Mouse (Mus musculus) ES-Bruce4 (cell line): Measurements from ENCODE around the gene Gm42669. TPM values are rescaled to one million over a fixed set of nuclear protein-coding genes. Genes with fewer than 3 reads are reported as not detected.
A peak's percentile ranks its signal among the peaks of the same experiment; 100 is the strongest.

Source experiments
- H3K27ac ChIP-seq: 2 replicates; pipeline ENCODE4 v1.5.1; 2012; ENCODE audit warnings: low read length, inconsistent platforms; ENCODE audit not compliant: insufficient read depth
- H3K27me3 ChIP-seq: 2 replicates; pipeline ENCODE4 v1.6.1; 2012; ENCODE audit warnings: mild to moderate bottlenecking, low read length, inconsistent platforms; ENCODE audit not compliant: control insufficient read depth, poor library complexity, insufficient read depth, severe bottlenecking
- H3K36me3 ChIP-seq: 2 replicates; pipeline ENCODE4 v1.6.1; 2012; ENCODE audit warnings: inconsistent platforms, mild to moderate bottlenecking, low read length, moderate library complexity; ENCODE audit not compliant: control insufficient read depth, poor library complexity, insufficient read depth, severe bottlenecking
- H3K4me1 ChIP-seq: one replicate; pipeline ENCODE4 v1.8.1; 2011; ENCODE audit warnings: low read length; ENCODE audit not compliant: control insufficient read depth, insufficient read depth
- H3K4me3 ChIP-seq: 2 replicates; pipeline ENCODE4 v1.5.1; 2011; ENCODE audit warnings: low read depth, mild to moderate bottlenecking, low read length
- H3K9ac ChIP-seq: 2 replicates; pipeline ENCODE4 v1.6.1; 2012; ENCODE audit warnings: low read depth, mild to moderate bottlenecking, inconsistent platforms; ENCODE audit not compliant: poor library complexity, severe bottlenecking
- H3K9me3 ChIP-seq: replicated peaks from 2 replicates; pipeline ENCODE4 v1.6.1; 2012; ENCODE audit warnings: mild to moderate bottlenecking, low read length, inconsistent platforms; ENCODE audit not compliant: control insufficient read depth, poor library complexity, insufficient read depth, severe bottlenecking
- CTCF ChIP-seq: IDR thresholded peaks from one replicate; pipeline ENCODE4 v1.8.1; 2011; ENCODE audit warnings: low read depth, low read length
- EP300 ChIP-seq: IDR thresholded peaks from 2 replicates; pipeline ENCODE4 v1.6.1; 2011; ENCODE audit warnings: low read depth, low read length; ENCODE audit not compliant: insufficient read depth
- POLR2A ChIP-seq: IDR thresholded peaks from one replicate; pipeline ENCODE4 v1.8.1; 2011; ENCODE audit warnings: low read length; ENCODE audit not compliant: insufficient read depth
- polyA plus RNA-seq: library from polyadenylated mRNA; stranded (reverse); fragments of >200 nt; gene quantifications from 2 replicates; pipeline ENCODE4 v1.2.4, GENCODE M21; 2011; ENCODE audit warnings: low read depth; ENCODE audit not compliant: missing spikeins, insufficient read depth, insufficient read length

The Gm42669 gene
- polyA plus RNA-seq, 1 experiment: not detected

DNA sequence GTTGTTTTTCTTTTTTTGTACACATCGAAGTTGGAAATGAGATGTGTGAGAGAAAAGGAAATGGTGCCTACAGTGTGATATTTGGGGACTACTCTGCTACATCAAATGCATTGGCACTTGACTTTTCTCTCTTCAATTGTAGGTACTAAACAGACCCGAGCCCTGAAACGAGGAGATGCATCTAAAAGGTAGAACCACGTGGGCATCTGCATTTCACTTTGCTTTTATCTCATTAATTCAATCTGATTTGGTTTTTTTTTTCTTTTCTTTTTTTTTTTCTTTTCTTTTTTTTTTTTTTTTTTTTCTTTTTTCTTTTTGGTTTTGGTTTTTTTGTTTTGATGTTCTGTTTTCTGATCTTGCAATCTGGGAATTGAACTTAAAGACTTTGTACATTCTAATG, 91.0 kb downstream of the Gm42669 start:
- H3K36me3 ChIP-seq: peaks cover 18% of the 10 kb centered on the region; the same call in 1 of the 2 replicates
- H3K4me1 ChIP-seq: peaks cover 2% of the 10 kb centered on the region
- TF ChIP-seq CTCF (no peak), EP300 (no peak), POLR2A (no peak)
- peak overlapping the region; percentile 83 for H3K9ac ChIP-seq
- H3K4me3 ChIP-seq: no peak overlapping the region
- no peaks in the 10 kb centered on the region for H3K27me3 ChIP-seq
- no peaks in the 10 kb centered on the region for H3K9me3 ChIP-seq
- H3K27ac ChIP-seq: no peak overlapping the region

GRCm38 (mm10) chr5:107611224-107611623, 103.8 kb downstream of the Gm42669 start:
- no peak overlapping the region for H3K4me3 ChIP-seq
- no peak overlapping the region for H3K27ac ChIP-seq
- no peaks in the 10 kb centered on the region for H3K4me1 ChIP-seq
- no peaks in the 10 kb centered on the region for H3K9me3 ChIP-seq
- H3K36me3 ChIP-seq: peaks cover 16% of the 10 kb centered on the region
- H3K9ac ChIP-seq: no peak overlapping the region
- H3K27me3 ChIP-seq: no peaks in the 10 kb centered on the region
- TF ChIP-seq POLR2A (no peak), EP300 (no peak), CTCF (peak; percentile 23)

DNA sequence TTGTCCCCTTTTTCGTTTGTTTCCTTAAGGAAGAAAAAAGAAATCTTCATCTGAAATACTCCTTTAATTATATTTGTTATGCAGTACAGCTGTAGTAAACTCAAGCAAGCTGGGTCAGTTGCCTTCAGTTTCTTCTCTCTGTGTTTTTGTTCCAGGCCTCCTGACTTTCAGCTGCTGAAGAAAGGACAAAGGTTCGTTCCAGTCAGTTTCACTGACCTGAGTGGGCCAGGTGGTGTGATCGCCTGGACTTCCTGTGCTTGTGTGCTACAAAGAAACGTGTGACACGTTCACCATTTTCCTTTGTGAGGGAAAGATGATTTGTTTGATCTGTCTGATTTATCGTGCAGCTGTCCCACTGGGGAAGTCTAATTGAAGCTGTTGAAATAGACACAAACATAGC, 110.6 kb downstream of the Gm42669 start:
- Histone ChIP-seq H3K27ac (no peak overlapping the region), H3K36me3 (peaks cover 29% of the 10 kb centered on the region), H3K4me3 (no peak overlapping the region), H3K4me1 (no peaks in the 10 kb centered on the region), H3K9ac (no peak overlapping the region), H3K9me3 (no peaks in the 10 kb centered on the region), H3K27me3 (no peaks in the 10 kb centered on the region)
- TF ChIP-seq CTCF (no peak), POLR2A (no peak), EP300 (no peak)

GRCm38 (mm10) chr5:107621327-107621726, 113.9 kb downstream of the Gm42669 start:
- H3K27me3 ChIP-seq: no peaks in the 10 kb centered on the region
- H3K4me3 ChIP-seq: no peak overlapping the region
- no peaks in the 10 kb centered on the region for H3K4me1 ChIP-seq
- no peaks in the 10 kb centered on the region for H3K9me3 ChIP-seq
- H3K36me3 ChIP-seq: peaks cover 24% of the 10 kb centered on the region
- H3K27ac ChIP-seq: no peak overlapping the region
- TF ChIP-seq POLR2A (no peak), EP300 (no peak), CTCF (no peak)
- no peak overlapping the region for H3K9ac ChIP-seq

Other genes with a start within 250 kb of the Gm42669 start
- gene Tgfbr3, start 218.0 kb upstream of the Gm42669 start, polyA plus RNA-seq: 6.6 and 8.8 TPM in 2 replicates
- gene Brdt, start 176.5 kb upstream of the Gm42669 start, polyA plus RNA-seq: 0.82 and 1.2 TPM in 2 replicates
- 1.7 and 2.2 TPM in 2 replicates for gene Ephx4, start 104.9 kb upstream of the Gm42669 start, polyA plus RNA-seq
- gene Lpcat2b, start 76.1 kb upstream of the Gm42669 start, polyA plus RNA-seq: not detected in 2 replicates
- gene Btbd8, start 69.6 kb upstream of the Gm42669 start, polyA plus RNA-seq: 14.9 and 17.2 TPM in 2 replicates
- gene 1700028K03Rik, start 27.1 kb downstream of the Gm42669 start, polyA plus RNA-seq: 0.12 and 0.30 TPM in 2 replicates
- 42.9 and 47.0 TPM in 2 replicates for gene Rpap2, start 89.8 kb downstream of the Gm42669 start, polyA plus RNA-seq
- 27.4 and 29.0 TPM in 2 replicates for gene Glmn, start 90.3 kb downstream of the Gm42669 start, polyA plus RNA-seq
- gene Gfi1, start 218.4 kb downstream of the Gm42669 start, polyA plus RNA-seq: not detected in 2 replicates